Mouse (Mus musculus): Measurements from ENCODE around the gene Npy1r. TPM values are rescaled to one million over a fixed set of nuclear protein-coding genes. Genes with fewer than 3 reads are reported as not detected.
A peak's percentile ranks its signal among the peaks of the same experiment; 100 is the strongest.

The Npy1r gene
- 0.19 and 0.20 TPM in 2 replicates for polyA plus RNA-seq (2016; fragmentation: Nextera tagmentation; extraction: Ambion mirVana)

DNA sequence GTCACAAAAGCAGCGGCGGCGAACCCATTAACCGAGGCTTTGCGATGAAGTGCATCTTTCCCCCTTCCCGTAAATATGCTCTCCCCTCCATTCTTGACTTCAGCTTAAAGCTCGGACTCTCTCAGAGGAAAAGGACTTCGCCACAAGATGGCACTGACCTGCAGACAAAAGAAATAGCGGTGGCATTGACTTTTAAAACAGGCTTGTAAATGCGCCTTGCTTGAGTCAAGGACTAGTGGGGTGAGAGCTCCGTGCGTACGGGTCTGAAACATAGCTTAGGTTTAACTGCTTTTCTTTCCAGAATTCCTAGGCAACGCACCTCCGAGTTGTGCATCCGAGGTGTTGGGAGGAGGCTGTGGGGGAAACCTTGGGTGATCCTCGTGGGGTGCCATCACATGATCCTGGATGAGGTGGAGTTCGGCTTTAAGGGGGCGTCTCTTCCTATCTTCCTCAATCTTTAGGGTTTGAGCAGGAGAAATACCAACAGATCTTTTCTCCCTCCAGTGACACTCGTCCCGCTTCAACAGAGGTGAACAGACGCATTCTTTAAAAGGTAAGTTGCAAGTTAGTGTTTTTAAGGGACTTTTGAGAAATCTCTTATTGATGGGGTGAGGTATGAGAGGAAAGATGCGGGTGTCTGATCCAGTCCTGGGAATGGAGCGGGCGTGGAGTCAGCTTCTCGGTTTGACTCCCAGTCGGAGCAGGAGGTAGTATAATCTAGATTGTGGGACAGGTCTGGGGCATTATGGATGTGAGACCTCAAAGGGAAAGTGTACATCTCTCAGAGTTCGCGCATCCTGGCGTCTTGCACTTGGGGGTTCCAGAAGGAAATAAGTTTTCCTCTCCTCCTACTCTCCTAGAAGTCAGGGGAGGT, at the start of gene Npy1r:
TSS of gene Npy1r (plus strand) at position 223 of the 874 bp plus-strand sequence.
- under 1% methylated on average over 30 of the region's 30 CpGs for WGBS

DNA sequence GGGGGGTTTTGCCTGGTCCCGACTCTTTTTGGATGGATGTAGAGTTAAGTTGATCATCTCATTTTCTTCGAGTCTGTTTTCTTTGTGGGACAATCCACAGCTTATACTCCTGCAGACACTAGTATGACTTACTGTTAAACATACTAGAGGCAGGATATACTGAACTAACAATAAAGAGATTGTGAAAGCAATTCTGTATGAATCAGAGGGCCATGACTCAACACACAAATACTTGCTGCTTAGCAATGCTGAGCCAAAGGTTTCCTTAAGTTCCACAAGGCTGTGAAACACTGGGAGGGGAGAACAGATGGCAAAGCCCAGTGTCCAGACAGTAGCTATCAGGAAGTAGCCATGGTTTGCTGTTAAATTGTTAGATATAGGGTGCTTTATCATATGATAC, 15.7 kb upstream of the Npy1r start:
- Histone ChIP-seq H3K4me3 (no peak overlapping the region), H3K36me3 (no peaks in the 10 kb centered on the region), H3K27ac (no peak overlapping the region), H3K4me1 (no peaks in the 10 kb centered on the region), H3K27me3 (ENCODE audit: low read depth, poor library complexity, severe bottlenecking) (peaks cover 7% of the 10 kb centered on the region), H3K9me3 (replicated peaks) (no peaks in the 10 kb centered on the region)
- DNase-seq (ENCODE audit: low spot score) = no peak
- 90% methylated on average over 2 of the region's 2 CpGs for WGBS

More for the DNA sequence above, at the start of gene Npy1r:
- Histone ChIP-seq H3K4me3 (peak within 1 kb of the TSS; percentile 42), H3K27me3 (ENCODE audit: low read depth, poor library complexity, severe bottlenecking) (peaks cover 51% of the 10 kb centered on the region), H3K36me3 (no peaks in the 10 kb centered on the region), H3K27ac (no peak within 1 kb of the TSS), H3K4me1 (0 out of 2 replicates have a peak, but pooled peaks cover 6% of the 10 kb centered on the region), H3K9me3 (replicated peaks) (no peaks in the 10 kb centered on the region)
- peak; percentile 50 for DNase-seq (ENCODE audit: low spot score)

DNA sequence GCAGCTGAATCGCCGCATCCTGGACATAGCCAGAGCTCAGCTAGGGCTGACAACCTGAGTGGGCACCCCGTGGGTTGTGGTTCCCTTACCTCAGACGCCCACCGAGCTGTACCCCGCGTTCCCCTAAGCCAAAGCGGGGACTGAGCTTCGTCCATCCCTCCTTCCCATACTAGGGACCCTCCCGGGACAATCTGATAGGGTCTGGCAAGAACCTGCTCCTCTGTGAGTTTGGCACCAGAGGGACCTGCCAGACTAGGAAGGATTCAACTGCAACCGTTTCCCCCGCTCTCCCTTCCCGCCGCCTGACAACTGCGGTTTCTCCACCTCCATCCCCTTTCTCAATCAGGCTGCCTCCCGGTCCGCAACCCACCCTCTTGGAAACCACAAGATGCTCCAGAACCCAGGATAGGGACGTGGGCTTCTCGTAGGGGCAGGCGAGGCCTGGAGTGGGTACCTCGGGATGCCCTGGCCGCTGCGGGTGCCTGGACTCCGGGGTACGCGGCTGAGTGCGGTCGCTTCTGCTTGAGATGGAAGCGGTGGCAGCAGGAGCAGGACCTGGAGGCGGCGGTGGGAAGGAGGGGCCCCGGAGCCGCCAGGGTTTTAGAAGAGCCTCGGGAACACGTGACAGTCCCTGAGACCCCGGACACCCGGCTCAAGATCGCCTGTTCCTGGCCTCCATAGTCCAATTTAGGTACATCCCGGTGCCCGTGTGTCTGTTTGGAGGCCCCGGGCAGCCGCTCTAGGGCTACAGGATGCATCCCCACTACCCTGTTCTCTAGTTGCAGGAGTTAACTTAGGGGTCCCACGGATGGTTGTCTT, 9.3 kb upstream of the Npy1r start, which contains the start of gene Npy5r:
TSS of gene Npy5r (minus strand) at position 618 of the 819 bp plus-strand sequence.
- H3K9me3 ChIP-seq (replicated peaks) = no peaks in the 10 kb centered on the region
- DNase-seq (ENCODE audit: low spot score) = peak; percentile 64
- peaks cover 42% of the 10 kb centered on the region for H3K27me3 ChIP-seq (ENCODE audit: low read depth, poor library complexity, severe bottlenecking)

DNA sequence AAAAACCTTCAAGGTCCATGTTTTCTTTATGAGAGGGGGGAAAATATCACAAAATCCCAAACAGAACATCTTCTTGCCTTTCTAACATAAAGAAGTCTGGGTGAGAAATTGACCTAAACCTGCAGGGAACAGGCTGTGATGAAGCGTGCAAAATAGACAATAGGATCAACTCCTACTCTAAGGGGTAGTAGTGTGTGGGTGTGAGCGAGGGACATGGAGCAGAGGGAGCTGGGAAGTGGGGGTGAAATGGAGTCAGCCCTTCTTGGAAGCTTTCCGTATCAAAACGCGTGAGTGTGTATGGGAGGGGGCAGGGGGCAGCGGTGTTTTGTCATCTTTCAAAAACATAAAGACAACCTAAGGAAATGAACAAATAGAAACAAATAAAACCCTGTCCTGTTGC, 8.6 kb upstream of the Npy1r start:
- H3K9me3 ChIP-seq (replicated peaks) = no peaks in the 10 kb centered on the region
- peak overlapping the region; percentile 55; the same call in 1 of the 2 replicates for H3K4me3 ChIP-seq
- H3K27ac ChIP-seq = no peak overlapping the region
- H3K4me1 ChIP-seq = peaks cover 9% of the 10 kb centered on the region
- H3K36me3 ChIP-seq = no peaks in the 10 kb centered on the region
- no peak for DNase-seq (ENCODE audit: low spot score)
- 60% methylated on average over 6 of the region's 6 CpGs for WGBS
- peaks cover 42% of the 10 kb centered on the region for H3K27me3 ChIP-seq (ENCODE audit: low read depth, poor library complexity, severe bottlenecking)

More for the DNA sequence above, 9.3 kb upstream of the Npy1r start, which contains the start of gene Npy5r:
- Histone ChIP-seq H3K4me3 (peak within 1 kb of the TSS; percentile 55), H3K4me1 (peaks cover 9% of the 10 kb centered on the region), H3K36me3 (no peaks in the 10 kb centered on the region), H3K27ac (peak within 1 kb of the TSS; percentile 62; the same call in 1 of the 2 replicates)
- WGBS = 1% methylated on average over 43 of the region's 43 CpGs

DNA sequence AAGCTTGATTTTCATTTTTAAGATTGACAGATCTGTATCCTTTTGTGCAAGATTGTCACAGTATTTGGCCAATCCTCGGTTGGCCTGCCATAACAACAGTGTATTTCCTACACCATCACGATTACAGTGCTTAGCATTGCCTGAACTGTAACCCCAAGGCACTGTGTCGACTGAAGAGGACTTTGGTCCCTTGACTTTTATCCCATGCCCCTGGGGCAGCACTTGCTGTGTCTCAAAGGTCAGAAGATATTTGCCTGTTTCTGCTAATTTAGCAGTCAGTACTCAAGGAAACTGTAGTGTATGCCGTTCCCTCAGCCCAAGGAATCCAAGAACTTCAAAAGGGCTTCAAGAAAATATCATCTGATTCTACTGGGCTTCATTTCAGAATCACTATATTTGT, 8.2 kb upstream of the Npy1r start:
- Histone ChIP-seq H3K36me3 (no peaks in the 10 kb centered on the region), H3K27me3 (ENCODE audit: low read depth, poor library complexity, severe bottlenecking) (peaks cover 42% of the 10 kb centered on the region), H3K9me3 (replicated peaks) (no peaks in the 10 kb centered on the region), H3K4me1 (peaks cover 9% of the 10 kb centered on the region), H3K27ac (no peak overlapping the region), H3K4me3 (no peak overlapping the region)
- WGBS = 67% methylated on average over 4 of the region's 4 CpGs
- DNase-seq (ENCODE audit: low spot score) = no peak

DNA sequence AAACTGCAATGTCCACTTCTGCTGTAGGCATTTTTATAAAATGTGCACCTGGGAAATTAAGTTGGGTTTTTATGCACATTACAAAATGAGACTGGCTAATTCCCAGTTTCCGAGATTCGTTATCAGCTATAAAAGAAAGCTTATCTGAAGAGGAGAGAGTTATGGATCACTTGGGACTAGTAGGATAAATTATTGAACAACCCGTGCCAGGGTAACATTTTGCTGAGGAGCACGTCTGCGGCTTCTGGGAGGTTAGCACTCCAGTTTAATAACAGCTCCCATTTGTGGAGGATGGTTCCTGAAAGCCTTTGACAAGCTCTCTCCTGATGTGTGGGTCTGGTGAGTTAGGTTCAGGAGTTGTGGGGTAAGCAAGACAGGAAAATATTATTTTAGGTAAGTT, 6.6 kb upstream of the Npy1r start:
- H3K4me3 ChIP-seq = no peak overlapping the region
- no peak for DNase-seq (ENCODE audit: low spot score)
- WGBS = 84% methylated on average over 5 of the region's 5 CpGs
- no peaks in the 10 kb centered on the region for H3K36me3 ChIP-seq
- no peak overlapping the region for H3K27ac ChIP-seq
- no peaks in the 10 kb centered on the region for H3K9me3 ChIP-seq (replicated peaks)
- peaks cover 47% of the 10 kb centered on the region for H3K27me3 ChIP-seq (ENCODE audit: low read depth, poor library complexity, severe bottlenecking)
- H3K4me1 ChIP-seq = peaks cover 9% of the 10 kb centered on the region

DNA sequence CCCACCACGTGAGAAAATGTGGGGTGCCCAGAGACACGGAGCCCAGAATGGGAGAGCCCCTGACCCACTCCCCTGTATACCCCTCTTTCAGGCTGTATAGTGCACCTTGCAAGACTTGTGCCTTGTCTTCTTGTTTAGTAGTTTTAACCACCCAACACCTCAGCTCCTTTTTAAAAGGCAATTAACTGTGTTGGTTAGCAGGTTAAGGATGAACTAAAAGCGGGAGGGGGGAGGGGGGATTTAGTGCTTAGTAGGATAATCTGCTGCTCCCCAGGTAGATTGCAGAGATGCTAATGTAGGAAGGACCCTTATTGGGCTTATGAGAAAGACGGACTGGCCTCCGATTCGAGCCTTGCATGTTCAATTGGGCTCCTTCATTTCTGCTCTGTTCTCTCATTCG, 1.0 kb downstream of the Npy1r start:
- H3K4me1 ChIP-seq = 0 out of 2 replicates have a peak, but pooled peaks cover 6% of the 10 kb centered on the region
- H3K4me3 ChIP-seq = 0 out of 2 replicates have a peak overlapping the region, but pooled peaks have one; percentile 42
- 6% methylated on average over 7 of the region's 7 CpGs for WGBS
- no peak for DNase-seq (ENCODE audit: low spot score)
- no peaks in the 10 kb centered on the region for H3K9me3 ChIP-seq (replicated peaks)
- H3K27ac ChIP-seq = no peak overlapping the region
- H3K36me3 ChIP-seq = no peaks in the 10 kb centered on the region
- peaks cover 51% of the 10 kb centered on the region for H3K27me3 ChIP-seq (ENCODE audit: low read depth, poor library complexity, severe bottlenecking)

DNA sequence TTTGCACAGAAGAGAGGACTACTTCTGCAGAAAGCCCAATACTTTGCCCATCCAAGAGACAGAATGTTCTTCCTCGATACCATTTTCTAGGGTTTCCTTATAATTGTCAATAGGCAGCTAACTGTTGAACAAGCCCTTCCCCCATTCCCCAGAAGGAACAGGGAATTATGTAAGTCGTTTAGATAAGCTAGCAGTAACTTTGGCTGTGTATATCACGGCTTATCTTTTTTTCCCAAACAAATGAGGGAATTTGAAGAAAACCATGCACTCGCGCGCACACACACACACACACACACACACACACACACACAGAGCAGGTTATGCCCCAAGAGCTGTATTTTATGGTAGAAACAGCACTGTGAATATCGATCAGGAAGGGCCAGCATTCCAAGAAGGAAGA, 1.8 kb downstream of the Npy1r start:
- Histone ChIP-seq H3K4me3 (no peak overlapping the region), H3K27me3 (ENCODE audit: low read depth, poor library complexity, severe bottlenecking) (peaks cover 51% of the 10 kb centered on the region), H3K9me3 (replicated peaks) (no peaks in the 10 kb centered on the region), H3K4me1 (0 out of 2 replicates have a peak, but pooled peaks cover 6% of the 10 kb centered on the region), H3K27ac (no peak overlapping the region), H3K36me3 (no peaks in the 10 kb centered on the region)
- DNase-seq (ENCODE audit: low spot score) = no peak
- WGBS = 70% methylated on average over 7 of the region's 7 CpGs

DNA sequence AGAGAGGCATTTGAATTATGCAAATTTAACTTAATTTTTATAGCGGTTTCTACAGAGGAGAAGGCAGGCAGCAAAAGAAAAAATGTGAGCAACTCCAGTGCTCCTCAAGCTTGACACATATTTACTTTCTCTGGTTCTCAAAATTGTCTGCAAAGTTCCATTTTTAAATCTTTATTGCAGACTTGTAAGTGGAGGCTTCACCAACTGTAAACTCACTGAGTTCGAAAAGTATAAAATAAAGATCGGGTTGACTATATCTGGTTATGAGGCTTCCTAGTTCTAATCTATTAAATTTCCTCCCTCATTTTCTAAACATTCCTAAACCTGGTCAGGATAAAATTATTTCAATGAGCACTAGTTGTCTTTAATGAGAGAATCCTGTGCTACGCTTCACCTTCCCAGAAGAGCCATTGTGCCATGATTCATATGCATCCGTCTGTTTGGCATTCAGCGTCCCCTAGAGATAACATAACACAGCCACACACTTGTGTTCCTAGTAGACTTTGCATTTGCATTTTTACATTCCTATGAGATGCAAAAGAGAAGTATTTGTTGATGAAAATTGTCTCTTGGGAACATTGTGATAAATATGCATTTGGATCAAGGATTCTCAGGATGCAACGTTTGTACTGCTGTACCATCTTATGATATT, 17.5 kb downstream of the Npy1r start:
- 95% methylated on average over 7 of the region's 7 CpGs for WGBS
- H3K4me3 ChIP-seq = no peak overlapping the region
- no peak overlapping the region for H3K27ac ChIP-seq
- no peaks in the 10 kb centered on the region for H3K4me1 ChIP-seq
- no peaks in the 10 kb centered on the region for H3K27me3 ChIP-seq (ENCODE audit: low read depth, poor library complexity, severe bottlenecking)
- H3K9me3 ChIP-seq (replicated peaks) = no peaks in the 10 kb centered on the region
- H3K36me3 ChIP-seq = no peaks in the 10 kb centered on the region
- no peak for DNase-seq (ENCODE audit: low spot score)

DNA sequence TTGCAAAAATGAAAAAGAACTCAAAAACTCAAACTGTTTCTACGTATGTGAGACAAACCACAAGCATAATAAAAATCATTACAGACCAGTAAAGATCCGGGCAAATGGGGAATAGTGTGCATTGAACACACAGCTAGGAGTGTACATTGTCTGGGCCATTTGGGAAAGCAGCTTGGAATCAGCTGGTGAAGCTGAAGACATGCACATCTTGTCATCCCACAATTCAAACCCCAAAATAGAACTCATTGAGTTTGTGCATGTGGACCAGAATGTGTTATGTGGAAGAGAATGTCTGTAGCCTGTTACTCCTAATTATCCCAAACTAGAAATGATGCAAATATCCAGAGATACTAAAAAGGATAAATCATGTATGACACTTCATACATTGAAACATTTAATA, 25.8 kb downstream of the Npy1r start:
- Histone ChIP-seq H3K4me1 (no peaks in the 10 kb centered on the region), H3K4me3 (no peak overlapping the region), H3K27ac (no peak overlapping the region), H3K36me3 (no peaks in the 10 kb centered on the region), H3K9me3 (replicated peaks) (no peaks in the 10 kb centered on the region), H3K27me3 (ENCODE audit: low read depth, poor library complexity, severe bottlenecking) (no peaks in the 10 kb centered on the region)
- 89% methylated on average over 2 of the region's 2 CpGs for WGBS
- DNase-seq (ENCODE audit: low spot score) = no peak

DNA sequence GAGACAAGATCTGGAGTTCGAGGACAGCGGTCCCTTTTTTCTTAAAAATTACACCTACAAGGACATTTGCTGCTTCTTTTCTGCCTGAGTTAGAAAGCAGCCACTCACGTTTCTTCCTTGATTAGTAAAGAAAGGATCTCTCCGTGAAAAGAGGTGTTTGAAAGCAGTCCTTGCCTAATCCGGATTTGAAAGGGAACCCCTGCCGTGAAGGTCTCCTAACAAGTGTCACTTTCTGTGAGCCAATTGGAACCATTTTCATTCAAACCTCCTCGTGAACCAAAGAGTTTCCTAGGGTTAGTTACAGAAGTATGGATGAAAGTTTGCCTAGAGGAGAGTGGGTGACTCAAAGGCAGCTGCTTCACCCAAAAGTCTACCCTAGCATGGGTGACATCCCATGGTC, 32.5 kb downstream of the Npy1r start:
- H3K27ac ChIP-seq = no peak overlapping the region
- H3K4me1 ChIP-seq = no peaks in the 10 kb centered on the region
- no peak for DNase-seq (ENCODE audit: low spot score)
- no peaks in the 10 kb centered on the region for H3K9me3 ChIP-seq (replicated peaks)
- H3K27me3 ChIP-seq (ENCODE audit: low read depth, poor library complexity, severe bottlenecking) = no peaks in the 10 kb centered on the region
- H3K4me3 ChIP-seq = no peak overlapping the region
- no peaks in the 10 kb centered on the region for H3K36me3 ChIP-seq
- 43% methylated on average over 7 of the region's 7 CpGs for WGBS

DNA sequence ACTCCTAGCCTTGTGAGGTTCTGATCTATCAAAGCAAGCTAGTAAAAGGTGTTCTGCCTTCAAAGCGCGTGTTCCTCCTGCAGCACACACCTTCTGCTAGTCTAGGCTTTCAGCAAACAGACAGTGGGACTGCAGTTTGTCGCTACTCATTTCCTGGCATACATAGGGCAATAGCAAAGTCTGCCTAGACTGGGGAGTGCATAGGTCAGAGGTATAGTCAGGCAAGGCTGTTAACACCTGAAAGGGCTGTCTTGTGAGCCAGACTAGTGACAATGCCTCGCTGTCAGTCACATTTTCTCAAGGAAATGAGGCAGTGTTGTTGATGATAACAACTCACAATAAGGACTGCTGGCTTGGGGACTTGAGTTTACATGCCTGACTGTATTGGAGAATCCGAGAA, 35.0 kb downstream of the Npy1r start:
- Histone ChIP-seq H3K4me3 (no peak overlapping the region), H3K27ac (no peak overlapping the region), H3K36me3 (no peaks in the 10 kb centered on the region), H3K4me1 (no peaks in the 10 kb centered on the region), H3K27me3 (ENCODE audit: low read depth, poor library complexity, severe bottlenecking) (no peaks in the 10 kb centered on the region), H3K9me3 (replicated peaks) (no peaks in the 10 kb centered on the region)
- DNase-seq (ENCODE audit: low spot score) = no peak
- 52% methylated on average over 5 of the region's 5 CpGs for WGBS

All from limb, embryonic 10.5 days (tissue).